Mouse (Mus musculus) forelimb bud, embryonic 11.5 days (tissue): ENCODE data around the gene Adamts12.

Experiments used
- DNase-seq: peaks from one replicate; pipeline ENCODE4 v3.0.0-alpha.2; 2012; ENCODE audit warnings: low read depth, low spot score

The Adamts12 gene

GRCm38 (mm10) chr15:11292246-11292645, 227.7 kb downstream of the Adamts12 start:
- DNase-seq = no peak

- DNase-seq = peak; percentile 27
These were observed 230.4 kb downstream of the Adamts12 start for GRCm38 (mm10) chr15:11295016-11295415.

- no peak for DNase-seq
These were observed 233.4 kb downstream of the Adamts12 start for GRCm38 (mm10) chr15:11297960-11298359.

GRCm38 (mm10) chr15:11317077-11317476, 252.5 kb downstream of the Adamts12 start:
- DNase-seq = no peak

GRCm38 (mm10) chr15:11320481-11320880, 255.9 kb downstream of the Adamts12 start:
- DNase-seq = peak; percentile 61

- DNase-seq = no peak
These were observed 275.0 kb downstream of the Adamts12 start for GRCm38 (mm10) chr15:11339467-11340180.

GRCm38 (mm10) chr15:11355865-11356264, 291.3 kb downstream of the Adamts12 start:
- no peak for DNase-seq

GRCm38 (mm10) chr15:11357501-11357900, 292.9 kb downstream of the Adamts12 start:
- no peak for DNase-seq

GRCm38 (mm10) chr15:11360888-11361287, 296.3 kb downstream of the Adamts12 start:
- no peak for DNase-seq

- no peak for DNase-seq
These were observed 297.2 kb downstream of the Adamts12 start for GRCm38 (mm10) chr15:11361824-11362223.

GRCm38 (mm10) chr15:11364112-11364511, 299.5 kb downstream of the Adamts12 start:
- DNase-seq = no peak

GRCm38 (mm10) chr15:11364795-11365194, 300.2 kb downstream of the Adamts12 start:
- DNase-seq = no peak

- DNase-seq = no peak
These were observed 305.0 kb downstream of the Adamts12 start for GRCm38 (mm10) chr15:11369572-11369971.

GRCm38 (mm10) chr15:11370477-11371085, 306.0 kb downstream of the Adamts12 start:
- no peak for DNase-seq

GRCm38 (mm10) chr15:11379431-11380086, 315.0 kb downstream of the Adamts12 start:
- DNase-seq = no peak

- peak; percentile 39 for DNase-seq
These were observed 315.5 kb downstream of the Adamts12 start for GRCm38 (mm10) chr15:11380087-11380530.

GRCm38 (mm10) chr15:11380616-11381015, 316.0 kb downstream of the Adamts12 start:
- DNase-seq = no peak

GRCm38 (mm10) chr15:11382585-11382984, 318.0 kb downstream of the Adamts12 start:
- no peak for DNase-seq

GRCm38 (mm10) chr15:11383796-11384195, 319.2 kb downstream of the Adamts12 start:
- no peak for DNase-seq

GRCm38 (mm10) chr15:11392903-11393302, 328.3 kb downstream of the Adamts12 start:
- DNase-seq = no peak

- DNase-seq = no peak
These were observed 331.8 kb downstream of the Adamts12 start for GRCm38 (mm10) chr15:11396421-11396820.
